Mouse (Mus musculus): ENCODE measurements around the gene Elf2. TPM values are rescaled to one million over a fixed set of nuclear protein-coding genes. Genes with fewer than 3 reads are reported as not detected.

Gene Elf2
- total and polyA plus RNA-seq, 3 experiments = 38.0 to 53.3 (median 46.5) TPM

- H3K27me3 ChIP-seq (ENCODE audit: control insufficient read depth in 1 of 2, insufficient read depth in 2 of 2, low read length in 2 of 2) = no peaks in the 10 kb centered on the region
- peaks cover 0 to 3% of the 10 kb centered on the region in 2 experiments; a peak in 1 of 4 replicates for H3K4me1 ChIP-seq (ENCODE audit: control insufficient read depth in 1 of 2, insufficient read depth in 2 of 2, low read length in 2 of 2)
- H3K79me2 ChIP-seq (ENCODE audit: control insufficient read depth, insufficient read depth, low read length, poor library complexity) = no peaks in the 10 kb centered on the region; the same call in 1 of the 2 replicates
- peak overlapping the region; percentile 78 for H3K27ac ChIP-seq (ENCODE audit: control insufficient read depth, low read depth, low read length)
- H3K4me3 ChIP-seq (ENCODE audit: control insufficient read depth in 1 of 2, insufficient read depth in 1 of 2, low read depth in 2 of 2, low read length in 2 of 2) = peak overlapping the region; percentile 60 to 97
- H3K9me3 ChIP-seq (replicated peaks; ENCODE audit: insufficient read depth, low read length) = no peaks in the 10 kb centered on the region
- H3K36me3 ChIP-seq (ENCODE audit: control insufficient read depth in 1 of 2, insufficient read depth in 2 of 2, low read length in 2 of 2) = peaks cover 0 to 3% of the 10 kb centered on the region in 2 experiments; a peak in 1 of 4 replicates
- peak; percentile 94 for DNase-seq (ENCODE audit: low read depth, low spot score)
- H3K9ac ChIP-seq (ENCODE audit: control insufficient read depth, low read depth, low read length, poor library complexity, severe bottlenecking) = peak overlapping the region; percentile 83
- TF ChIP-seq POLR2AphosphoS2 (IDR thresholded peaks at IDR 0.05; ENCODE audit: low read length) = no peak
- no peak for TF ChIP-seq GABPA (IDR thresholded peaks at IDR 0.05; ENCODE audit: low read depth, low read length)
- TF ChIP-seq EP300 (IDR thresholded peaks at IDR 0.05; ENCODE audit: low read depth in 1 of 2, low read length in 2 of 2) = no peak
- TF ChIP-seq CTCF (IDR thresholded peaks at IDR 0.05 in 2 of 3, conservative IDR thresholded peaks at IDR 0.05 in 1 of 3; ENCODE audit: control insufficient read depth in 1 of 3, insufficient read depth in 1 of 3, low read depth in 2 of 3, low read length in 3 of 3, poor library complexity in 1 of 3, severe bottlenecking in 1 of 3) = no peak
- TF ChIP-seq ZNF384 (IDR thresholded peaks at IDR 0.05; ENCODE audit: low read depth, low read length) = no peak; the same call in 1 of the 2 replicates
- peak; percentile 56; the same call in 1 of the 2 replicates for TF ChIP-seq GATA1 (IDR thresholded peaks at IDR 0.05; ENCODE audit: low read depth, low read length)
- TF ChIP-seq MYB (IDR thresholded peaks at IDR 0.05; ENCODE audit: low read depth, low read length) = no peak
- peak; percentile 36; the same call in 1 of the 2 replicates for TF ChIP-seq MAZ (IDR thresholded peaks at IDR 0.05; ENCODE audit: low read depth, low read length)
- TF ChIP-seq MEF2A (IDR thresholded peaks at IDR 0.05; ENCODE audit: extremely low read depth, insufficient replicate concordance, low read depth, low read length, poor library complexity, severe bottlenecking) = no peak
- TF ChIP-seq MAX (IDR thresholded peaks at IDR 0.05; ENCODE audit: low read length) = peak; percentile 78; the same call in 1 of the 2 replicates
- no peak for TF ChIP-seq SMC3 (IDR thresholded peaks at IDR 0.05; ENCODE audit: low read depth, low read length)
- TF ChIP-seq POLR2AphosphoS5 (IDR thresholded peaks at IDR 0.05; ENCODE audit: borderline replicate concordance, low read depth, low read length) = no peak
- TF ChIP-seq POLR2A (IDR thresholded peaks at IDR 0.05; ENCODE audit: control insufficient read depth in 1 of 2, insufficient read depth in 1 of 2, low read depth in 1 of 2, low read length in 2 of 2, poor library complexity in 1 of 2) = peak in 1 of 2 experiments; percentile 45; a peak in 1 of 4 replicates
- TF ChIP-seq HCFC1 (IDR thresholded peaks at IDR 0.05; ENCODE audit: low read depth, low read length) = no peak; the same call in none of the 2 replicates
- peak; percentile 19; the same call in 1 of the 2 replicates for TF ChIP-seq ZKSCAN1 (IDR thresholded peaks at IDR 0.05; ENCODE audit: low read depth, low read length)
- peak; percentile 64; the same call in 1 of the 2 replicates for TF ChIP-seq KAT2A (conservative IDR thresholded peaks at IDR 0.05; ENCODE audit: low read depth, low read length)
- peak; percentile 100 for TF ChIP-seq TBP (IDR thresholded peaks at IDR 0.05; ENCODE audit: low read depth, low read length)
- peak; percentile 73 for TF ChIP-seq MXI1 (IDR thresholded peaks at IDR 0.05; ENCODE audit: low read depth, low read length)
- TF ChIP-seq TCF12 (IDR thresholded peaks at IDR 0.05; ENCODE audit: low read depth, low read length) = no peak
- TF ChIP-seq E2F4 (IDR thresholded peaks at IDR 0.05; ENCODE audit: borderline replicate concordance, low read depth, low read length) = peak; percentile 23; the same call in 1 of the 2 replicates
- TF ChIP-seq BHLHE40 (IDR thresholded peaks at IDR 0.05; ENCODE audit: borderline replicate concordance, low read depth, low read length) = no peak
- TF ChIP-seq SIN3A (IDR thresholded peaks at IDR 0.05; ENCODE audit: low read length) = peak; percentile 65; the same call in 1 of the 2 replicates
- peak; percentile 99 for TF ChIP-seq MAFK (IDR thresholded peaks at IDR 0.05; ENCODE audit: borderline replicate concordance, low read depth, low read length)
- peak; percentile 81 for TF ChIP-seq ELF1 (IDR thresholded peaks at IDR 0.05; ENCODE audit: low read depth, low read length)
- TF ChIP-seq RAD21 (IDR thresholded peaks at IDR 0.05; ENCODE audit: low read depth, low read length) = no peak
- no peak for TF ChIP-seq CHD2 (IDR thresholded peaks at IDR 0.05; ENCODE audit: low read length)
- no peak for TF ChIP-seq USF1 (IDR thresholded peaks at IDR 0.05; ENCODE audit: low read depth, low read length)
- no peak for TF ChIP-seq JUND (IDR thresholded peaks at IDR 0.05; ENCODE audit: low read depth, low read length)
- no peak for TF ChIP-seq TAL1 (IDR thresholded peaks at IDR 0.05; ENCODE audit: low read length)
- TF ChIP-seq ZC3H11A (IDR thresholded peaks at IDR 0.05; ENCODE audit: low read depth, low read length) = no peak
- TF ChIP-seq CHD1 (IDR thresholded peaks at IDR 0.05; ENCODE audit: low read depth, low read length) = no peak
- TF ChIP-seq NRF1 (IDR thresholded peaks at IDR 0.05; ENCODE audit: insufficient read depth, low read depth, low read length, poor library complexity, severe bottlenecking) = no peak
- peak; percentile 46; the same call in 1 of the 2 replicates for TF ChIP-seq NELFE (IDR thresholded peaks at IDR 0.05; ENCODE audit: low read depth, low read length)
- TF ChIP-seq ETS1 (IDR thresholded peaks at IDR 0.05; ENCODE audit: low read depth, low read length) = no peak; the same call in 1 of the 2 replicates
- no peak for TF ChIP-seq ZMIZ1 (IDR thresholded peaks at IDR 0.05; ENCODE audit: low read depth, low read length)
Measured at GRCm38 (mm10) chr3:51358660-51359557, 18.4 kb upstream of the Elf2 start.
